Mouse (Mus musculus) ES-Bruce4 (cell line): ENCODE measurements at regions not wholly inside any gene's neighbourhood (a gene's known extent, or its start where the extent isn't known, plus 50 kb on each side); places are given as distances from the start of the nearest gene placed in this dataset.

Source experiments
- CTCF ChIP-seq: IDR thresholded peaks from one replicate; pipeline ENCODE4 v1.8.1; 2011; ENCODE audit warnings: low read depth, low read length
- POLR2A ChIP-seq: IDR thresholded peaks from one replicate; pipeline ENCODE4 v1.8.1; 2011; ENCODE audit warnings: low read length; ENCODE audit not compliant: insufficient read depth

GRCm38 (mm10) chr2:160214032-160214812, 119.7 kb downstream of the Gm826 start:
- TF ChIP-seq CTCF (no peak), POLR2A (no peak)
